Mouse (Mus musculus) kidney, postnatal 36 days (tissue): ENCODE results near the gene Sntg2.

ENCODE experiments used
- DNase-seq, 2 experiments: peaks; one replicate each; pipeline ENCODE4 v3.0.0; 2021 to 2022; ENCODE audit warnings: mixed read lengths in 2 of 2

Sntg2 gene

DNA sequence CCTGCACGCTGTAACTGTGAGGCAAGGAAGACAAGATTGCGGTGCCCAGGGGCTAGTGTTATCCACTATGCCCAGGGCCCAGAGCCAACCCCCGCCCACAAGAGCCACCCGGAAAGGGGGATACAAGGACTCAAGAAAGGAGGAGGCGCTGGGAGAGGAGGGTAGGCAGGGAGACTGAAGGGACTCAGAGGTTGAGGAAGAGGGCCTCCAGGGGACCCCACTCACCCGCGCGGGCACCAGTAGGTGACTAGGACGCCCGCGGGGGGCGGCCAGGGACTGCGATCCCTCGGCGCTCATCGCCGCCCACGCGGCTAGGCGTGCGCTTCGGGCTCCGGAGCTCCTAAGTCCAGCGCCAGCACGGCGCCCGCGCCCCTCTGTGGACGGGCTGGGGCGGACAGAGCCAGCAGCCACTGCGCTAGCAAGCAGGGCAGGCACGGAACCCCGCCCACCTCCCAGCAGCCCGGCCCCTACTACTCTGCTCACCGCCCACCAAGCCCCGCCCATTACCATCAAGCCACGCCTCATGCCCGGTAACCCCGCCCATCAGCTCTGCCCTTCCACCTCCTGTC, at the start of gene Sntg2:
Gene Sntg2, minus strand, starts transcription at position 443 of the 569 bp plus-strand sequence.
- peak; percentile 87 to 93 for DNase-seq

- DNase-seq, result peak; percentile 63 to 72
Measured at GRCm38 (mm10) chr12:30416547-30416946, 43.4 kb upstream of the Sntg2 start.

DNA sequence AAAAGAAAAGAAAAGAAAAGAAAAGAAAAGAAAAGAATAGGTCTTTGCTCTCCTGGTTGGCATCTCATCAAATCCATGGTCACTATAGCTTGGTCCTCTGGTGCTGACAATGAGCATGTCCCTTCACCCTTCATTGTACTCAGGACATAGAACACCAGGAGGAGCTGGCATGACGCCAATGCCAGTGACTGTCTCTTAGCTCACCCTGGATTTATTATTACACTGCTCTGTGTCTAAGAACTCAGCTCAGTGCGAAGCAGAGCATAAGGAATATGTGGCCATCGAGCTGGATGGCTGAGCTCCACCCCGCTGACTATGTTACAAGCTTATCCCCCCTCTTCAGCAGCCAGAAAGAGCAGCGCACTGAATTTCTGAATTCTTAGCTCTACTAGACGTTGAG, 42.8 kb upstream of the Sntg2 start:
- DNase-seq, result peak; percentile 57 to 72

- DNase-seq, result no peak
Measured at GRCm38 (mm10) chr12:30402651-30403050, 29.5 kb upstream of the Sntg2 start.

GRCm38 (mm10) chr12:30400531-30400930, 27.4 kb upstream of the Sntg2 start:
- no peak for DNase-seq

GRCm38 (mm10) chr12:30400114-30400513, 26.9 kb upstream of the Sntg2 start:
- no peak for DNase-seq

DNA sequence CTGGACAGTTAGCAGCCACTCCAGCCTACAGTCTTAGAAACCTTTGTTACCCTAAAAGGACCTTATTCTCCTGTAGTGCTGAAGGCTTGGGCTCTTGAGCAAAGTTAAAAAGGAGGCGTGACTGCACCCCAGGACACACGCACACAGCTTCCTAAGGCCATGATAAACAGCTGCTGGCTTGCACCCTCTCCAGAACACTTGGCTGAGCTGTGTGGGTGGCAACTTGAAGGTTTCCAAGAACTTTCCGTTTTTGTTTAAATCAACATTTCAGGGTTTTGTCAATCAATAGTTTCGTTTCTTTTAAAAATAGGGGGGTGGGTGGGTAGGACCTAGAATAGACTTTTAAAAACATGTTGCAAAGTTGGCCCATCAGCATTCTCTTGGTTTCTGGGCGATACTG, 882 bp downstream of the Sntg2 start:
- DNase-seq, result no peak

GRCm38 (mm10) chr12:30369786-30370185, 3.4 kb downstream of the Sntg2 start:
- DNase-seq, result peak; percentile 78 to 92

DNA sequence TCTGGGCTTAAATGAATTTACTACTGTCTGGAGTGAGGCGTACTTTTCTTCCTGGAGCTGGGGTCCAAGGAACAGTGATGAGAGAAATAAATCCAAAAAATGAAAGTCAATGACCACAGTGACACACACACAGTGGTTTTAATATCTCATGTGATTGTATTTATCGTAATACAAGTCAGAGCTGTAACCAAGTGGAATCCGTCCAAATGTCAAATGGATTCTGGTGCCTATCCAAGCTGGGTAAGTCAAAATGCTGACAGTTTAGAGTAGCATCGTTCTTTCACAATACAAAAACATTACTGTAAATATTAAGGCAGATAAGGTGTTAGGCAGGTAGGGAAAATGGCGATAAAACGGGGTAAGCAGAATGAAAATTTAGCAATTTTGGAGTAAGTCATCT, 4.0 kb downstream of the Sntg2 start:
- DNase-seq, result no peak

GRCm38 (mm10) chr12:30362306-30362705, 10.9 kb downstream of the Sntg2 start:
- peak; percentile 6 to 31 for DNase-seq

DNA sequence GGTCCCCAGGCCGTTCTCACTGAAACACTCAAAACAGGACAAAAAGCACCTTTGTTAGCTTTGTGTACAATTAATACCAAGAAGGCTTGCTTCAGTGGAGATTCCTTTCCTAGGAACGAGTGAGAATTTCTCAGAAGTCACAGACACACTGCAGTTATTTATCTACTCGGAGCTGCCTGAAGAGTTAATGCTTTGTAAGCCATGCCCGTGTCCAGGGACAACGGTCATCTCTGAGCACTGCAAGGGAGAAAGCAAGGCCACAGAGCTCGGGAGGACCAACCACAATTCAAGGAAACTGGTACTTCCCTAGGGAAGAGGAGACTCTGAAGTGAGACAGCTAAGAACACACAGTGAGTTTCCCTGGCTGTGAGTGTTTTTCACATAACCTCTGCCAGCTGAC, 15.5 kb downstream of the Sntg2 start:
- DNase-seq, result peak; percentile 63 to 65

DNA sequence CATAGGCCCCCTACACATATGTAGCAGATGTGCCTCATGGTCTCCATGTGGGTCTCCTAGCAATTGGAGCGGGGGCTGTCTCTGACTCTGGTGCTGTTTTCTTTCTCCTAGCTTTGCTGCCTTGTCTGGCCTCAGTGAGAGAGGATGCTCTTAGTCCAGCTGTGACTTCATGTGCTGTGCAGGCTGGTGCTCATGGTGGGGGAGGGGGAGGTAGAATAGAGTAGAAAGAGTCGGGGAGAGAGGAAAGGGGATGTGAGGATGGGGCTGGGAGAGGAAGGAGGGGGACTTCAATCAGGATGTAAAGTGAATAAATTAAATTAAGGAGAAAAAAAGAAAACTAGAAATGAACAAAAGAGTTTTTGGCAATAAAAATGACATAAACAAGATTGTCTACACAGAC, 20.8 kb downstream of the Sntg2 start:
- DNase-seq, result no peak

DNA sequence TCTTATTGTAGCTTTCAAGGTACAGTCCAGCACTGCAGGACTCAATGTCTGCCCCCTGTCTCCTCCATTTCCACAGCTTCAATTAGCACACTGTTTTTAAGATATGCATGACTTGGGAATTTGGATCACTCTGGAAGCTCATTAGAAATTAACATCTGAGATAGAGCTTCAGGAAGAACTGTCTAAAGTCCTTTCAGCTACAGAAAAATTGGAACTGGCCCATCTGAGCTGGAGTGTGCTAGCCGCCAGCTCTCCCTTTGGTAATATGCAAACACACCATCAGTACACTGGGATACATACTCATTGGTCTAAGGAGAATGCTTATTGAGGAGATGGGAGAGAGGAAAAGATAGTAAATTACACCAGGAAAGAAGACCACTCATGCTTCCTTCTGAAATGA, 25.1 kb downstream of the Sntg2 start:
- peak; percentile 27 to 29 for DNase-seq

DNA sequence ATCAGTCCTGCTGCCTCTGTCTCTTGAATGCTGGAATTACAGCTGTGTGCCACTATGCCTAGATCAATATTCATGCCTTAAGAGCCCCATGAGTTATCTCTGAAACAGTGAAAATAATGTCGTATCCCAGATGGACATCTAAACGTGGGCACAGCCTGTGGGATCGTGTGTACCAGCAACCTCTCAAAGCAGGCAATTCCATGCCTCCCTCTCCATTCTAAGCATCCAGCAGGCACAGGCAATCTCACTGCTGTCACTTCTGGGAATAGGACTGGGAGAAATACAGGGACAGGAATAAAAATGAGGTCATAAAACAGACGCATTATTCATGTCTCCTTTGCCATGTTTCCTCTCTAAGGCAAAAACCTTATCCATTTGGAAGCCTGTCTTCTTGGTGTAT, 25.9 kb downstream of the Sntg2 start:
- DNase-seq, result no peak

DNA sequence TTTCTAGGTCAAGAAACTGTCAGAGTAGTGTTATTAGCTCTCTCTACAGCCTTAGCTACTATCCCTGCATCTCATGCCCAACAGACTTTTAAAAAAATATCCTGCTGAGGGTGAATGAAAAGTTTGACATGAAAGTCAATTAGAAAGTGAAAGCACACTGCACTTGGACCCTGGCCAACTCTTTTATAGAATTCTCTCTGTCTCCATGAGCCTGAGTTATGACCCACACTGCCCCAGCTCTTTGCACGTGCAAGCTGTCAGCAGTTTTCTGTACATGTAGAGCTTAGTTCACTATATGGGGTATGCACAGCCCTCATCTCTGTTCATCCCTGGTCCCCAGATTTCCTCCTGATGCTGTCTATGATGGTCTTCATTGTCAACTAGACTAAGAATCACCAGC, 28.4 kb downstream of the Sntg2 start:
- peak in 1 of 2 experiments; percentile 36 for DNase-seq

GRCm38 (mm10) chr12:30336301-30336700, 36.9 kb downstream of the Sntg2 start:
- DNase-seq, result peak; percentile 32 to 48

- no peak for DNase-seq
Measured at GRCm38 (mm10) chr12:30334502-30334901, 38.7 kb downstream of the Sntg2 start.

DNA sequence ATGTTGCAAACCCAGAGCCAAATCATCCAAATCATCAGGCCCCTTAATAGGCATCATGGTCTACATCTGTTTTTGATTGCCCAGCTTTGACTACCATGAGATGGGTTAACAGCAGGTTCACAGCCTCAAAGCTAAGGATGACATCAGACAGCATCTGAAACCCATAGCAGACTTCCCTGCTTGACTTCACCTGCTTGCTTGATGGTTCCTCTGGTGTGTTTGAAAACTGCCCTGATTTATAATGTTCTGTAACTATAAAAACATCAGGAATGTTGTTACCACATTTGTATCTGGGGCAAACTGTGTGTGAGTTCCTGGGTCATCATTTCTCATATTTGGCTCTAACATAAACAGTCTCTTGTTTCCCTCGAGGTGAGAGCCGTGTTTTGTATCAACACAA, 55.2 kb downstream of the Sntg2 start:
- DNase-seq, result no peak

DNA sequence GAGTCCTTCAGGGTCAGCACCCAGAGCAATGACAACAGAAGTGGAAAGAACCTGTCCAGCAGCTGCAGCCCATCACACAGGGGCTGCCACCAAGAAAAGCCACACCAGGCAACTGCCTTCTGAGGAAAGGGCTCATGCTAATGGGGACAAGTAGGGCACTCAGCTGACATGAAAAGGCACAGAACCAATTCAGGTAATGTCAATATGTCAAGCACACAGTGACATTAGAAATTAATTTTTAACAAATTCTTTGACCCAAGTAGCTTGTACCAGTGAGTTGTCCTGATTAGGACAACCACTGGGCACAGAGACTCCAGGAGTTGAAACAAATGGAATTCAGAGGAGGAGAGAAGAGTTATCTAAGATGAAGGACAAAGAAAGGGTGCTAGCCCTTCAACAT, 60.2 kb downstream of the Sntg2 start:
- DNase-seq, result no peak

DNA sequence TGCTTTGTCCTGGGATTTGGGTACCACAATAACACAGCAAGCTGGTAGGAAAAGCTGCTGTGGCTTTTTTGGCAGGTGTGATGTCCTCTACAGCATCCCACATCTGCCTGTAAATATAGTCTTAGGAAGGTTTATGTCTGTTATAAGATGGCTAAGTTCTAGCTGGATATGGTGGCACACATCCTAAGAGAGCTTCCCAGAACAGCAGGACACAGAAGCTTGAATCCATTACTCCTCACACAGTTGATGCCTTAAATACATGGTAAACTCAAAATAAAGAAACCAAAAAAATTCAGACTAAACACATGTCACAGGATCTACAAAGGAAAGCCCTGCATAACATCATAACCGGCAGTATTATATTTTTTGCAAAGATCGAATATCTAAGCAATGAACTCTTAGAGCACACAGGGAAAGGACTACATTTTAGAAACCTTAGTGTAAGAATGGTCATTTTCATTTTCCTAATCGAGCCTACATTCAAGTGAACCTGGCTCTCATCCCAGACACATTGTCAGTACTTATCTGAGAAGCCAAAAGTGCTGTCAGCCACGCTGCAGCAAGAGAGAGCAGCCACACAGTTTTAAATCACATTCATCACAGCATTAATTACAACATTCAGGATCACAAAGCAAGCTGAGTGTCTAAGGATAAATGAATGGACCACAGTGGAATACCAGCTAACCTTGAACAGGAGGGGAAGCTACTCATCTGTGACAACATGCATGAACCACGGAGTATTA, 64.8 kb downstream of the Sntg2 start:
- DNase-seq, result no peak

DNA sequence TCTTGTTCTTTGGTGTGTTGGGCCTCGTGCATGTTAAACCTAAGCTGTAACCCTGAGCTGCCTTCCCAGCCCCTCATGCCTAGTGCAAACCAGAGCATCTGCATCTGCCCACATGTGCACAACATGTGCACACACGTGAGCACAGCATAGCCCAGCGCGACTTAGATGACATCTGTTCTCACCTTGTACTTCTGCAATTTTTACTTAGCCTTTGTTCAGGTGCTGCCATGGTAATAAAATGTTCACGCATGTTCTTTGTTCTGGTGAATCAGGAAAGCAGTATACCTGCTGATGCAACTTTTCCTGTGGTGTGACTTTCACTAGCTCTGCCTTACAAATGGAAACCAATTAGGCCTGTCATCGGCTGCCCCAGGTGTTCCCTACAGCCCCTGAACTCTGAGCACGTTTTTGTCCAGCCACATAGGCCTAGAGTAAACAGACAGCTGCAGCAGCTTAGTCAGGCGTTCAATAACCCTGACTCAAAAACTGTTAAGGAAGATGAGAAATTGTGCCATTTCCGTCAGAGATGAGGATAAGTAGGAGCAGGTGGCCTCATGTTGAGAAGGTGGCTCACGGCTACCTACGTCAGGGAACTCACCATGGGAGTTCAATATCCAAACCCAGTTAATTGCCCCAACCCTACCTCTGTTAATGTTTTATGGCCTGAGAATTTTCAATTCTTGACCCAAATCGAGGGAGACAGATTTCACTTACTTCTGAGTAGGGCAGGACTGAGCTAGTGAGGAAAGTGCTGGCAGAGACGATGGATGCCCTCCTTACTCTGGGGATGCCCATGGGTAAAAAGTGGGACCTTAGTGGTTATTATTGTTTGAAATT, 80.2 kb downstream of the Sntg2 start:
- DNase-seq, result peak; percentile 25 to 43

GRCm38 (mm10) chr12:30286888-30287573, 86.1 kb downstream of the Sntg2 start:
- DNase-seq, result no peak

GRCm38 (mm10) chr12:30283741-30284140, 89.4 kb downstream of the Sntg2 start:
- DNase-seq, result no peak
